Mouse (Mus musculus): Measurements from ENCODE around the gene Gramd1b.
"Not testable (repeated sequence)": the region's sequence is repeated elsewhere in the genome, so short reads cannot be mapped to it uniquely, and the experiment has no call there.

Gene Gramd1b

GRCm38 (mm10) chr9:40519294-40519693 lies 11.9 kb downstream of the Gramd1b start:
- no peak for DNase-seq (ENCODE audit: extremely low spot score, low spot score)

- no peak for DNase-seq (ENCODE audit: extremely low spot score, low spot score)
Observed at GRCm38 (mm10) chr9:40511970-40512369, 19.2 kb downstream of the Gramd1b start.

- no peak for DNase-seq (ENCODE audit: extremely low spot score, low spot score)
Observed at GRCm38 (mm10) chr9:40509479-40509878, 21.7 kb downstream of the Gramd1b start.

- no peak for DNase-seq (ENCODE audit: extremely low spot score, low spot score)
Observed at GRCm38 (mm10) chr9:40506576-40506975, 24.6 kb downstream of the Gramd1b start.

GRCm38 (mm10) chr9:40505471-40506312 lies 25.5 kb downstream of the Gramd1b start:
- no peak for DNase-seq (ENCODE audit: extremely low spot score, low spot score)

- no peak for DNase-seq (ENCODE audit: extremely low spot score, low spot score)
Observed at GRCm38 (mm10) chr9:40504886-40505285, 26.3 kb downstream of the Gramd1b start.

- no peak for DNase-seq (ENCODE audit: extremely low spot score, low spot score)
Observed at GRCm38 (mm10) chr9:40500691-40501090, 30.5 kb downstream of the Gramd1b start.

- not testable (repeated sequence) for DNase-seq (ENCODE audit: extremely low spot score, low spot score)
Observed at GRCm38 (mm10) chr9:40482351-40483084, 48.7 kb downstream of the Gramd1b start.

GRCm38 (mm10) chr9:40481271-40481670 lies 49.9 kb downstream of the Gramd1b start:
- no peak for DNase-seq (ENCODE audit: extremely low spot score, low spot score)

- DNase-seq (ENCODE audit: extremely low spot score, low spot score): no peak
Observed at GRCm38 (mm10) chr9:40479333-40479732, 51.9 kb downstream of the Gramd1b start.

- DNase-seq (ENCODE audit: extremely low spot score, low spot score): no peak
Observed at GRCm38 (mm10) chr9:40478146-40478900, 52.9 kb downstream of the Gramd1b start.

GRCm38 (mm10) chr9:40477611-40478010 lies 53.6 kb downstream of the Gramd1b start:
- DNase-seq (ENCODE audit: extremely low spot score, low spot score): no peak

- DNase-seq (ENCODE audit: extremely low spot score, low spot score): no peak
Observed at GRCm38 (mm10) chr9:40476098-40476497, 55.1 kb downstream of the Gramd1b start.

GRCm38 (mm10) chr9:40472961-40473510 lies 58.1 kb downstream of the Gramd1b start:
- no peak for DNase-seq (ENCODE audit: extremely low spot score, low spot score)

GRCm38 (mm10) chr9:40469403-40470137 lies 61.6 kb downstream of the Gramd1b start:
- no peak for DNase-seq (ENCODE audit: extremely low spot score, low spot score)

- no peak for DNase-seq (ENCODE audit: extremely low spot score, low spot score)
Observed at GRCm38 (mm10) chr9:40466782-40467181, 64.4 kb downstream of the Gramd1b start.

GRCm38 (mm10) chr9:40465596-40465995 lies 65.6 kb downstream of the Gramd1b start:
- no peak for DNase-seq (ENCODE audit: extremely low spot score, low spot score)

GRCm38 (mm10) chr9:40462401-40462800 lies 68.8 kb downstream of the Gramd1b start:
- DNase-seq (ENCODE audit: extremely low spot score, low spot score): no peak

GRCm38 (mm10) chr9:40460781-40461180 lies 70.4 kb downstream of the Gramd1b start:
- DNase-seq (ENCODE audit: extremely low spot score, low spot score): no peak

All from neural tube, embryonic 10.5 days (tissue).